Mouse (Mus musculus) kidney, postnatal 0 days (tissue): ENCODE measurements around the gene Ampd3. TPM values are rescaled to one million over a fixed set of nuclear protein-coding genes. Genes with fewer than 3 reads are reported as not detected.

Experiments
- ATAC-seq: fragments of 200-750 bp; cut with Nextera tagmentation; replicated peaks from 2 replicates; pipeline ENCODE4 v1.8.0; 2017; ENCODE audit warnings: low read depth, moderate number of reproducible peaks, moderate TSS enrichment, moderate library complexity; ENCODE audit not compliant: low FRiP score
- DNase-seq: peaks from one replicate; pipeline ENCODE4 v3.0.0-alpha.2; 2016; ENCODE audit warnings: low spot score
- H3K27ac ChIP-seq: fragments of 300-500 bp; sonication (generic); 2 replicates; pipeline ENCODE4 v1.5.1; 2014; ENCODE audit warnings: mild to moderate bottlenecking
- H3K27me3 ChIP-seq: fragments of 300-500 bp; sonication (generic); 2 replicates; pipeline ENCODE4 v1.6.1; 2014; ENCODE audit warnings: low read length, mixed read lengths; ENCODE audit not compliant: insufficient read depth
- H3K36me3 ChIP-seq: fragments of 300-500 bp; sonication (generic); 2 replicates; pipeline ENCODE4 v1.6.1; 2014; ENCODE audit warnings: low read length, mixed read lengths; ENCODE audit not compliant: insufficient read depth
- H3K4me1 ChIP-seq: fragments of 300-500 bp; sonication (generic); replicated peaks from 2 replicates; pipeline ENCODE4 v1.6.1; 2014; ENCODE audit warnings: antibody characterized with exemption, low read length, mixed read lengths; ENCODE audit not compliant: insufficient read depth
- H3K4me2 ChIP-seq: fragments of 300-500 bp; sonication (generic); 2 replicates; pipeline ENCODE4 v1.6.1; 2014; ENCODE audit warnings: mild to moderate bottlenecking, low read length, moderate library complexity, mixed read lengths
- H3K4me3 ChIP-seq: fragments of 300-500 bp; sonication (generic); replicated peaks from 2 replicates; pipeline ENCODE4 v1.5.1; 2014; ENCODE audit warnings: low read depth, low read length
- H3K9ac ChIP-seq: fragments of 300-500 bp; sonication (generic); 2 replicates; pipeline ENCODE4 v1.6.1; 2014; ENCODE audit warnings: low read depth, low read length
- H3K9me3 ChIP-seq: fragments of 300-500 bp; sonication (generic); replicated peaks from 2 replicates; pipeline ENCODE4 v1.6.1; 2016; ENCODE audit warnings: low read length, inconsistent platforms, mixed read lengths
- CTCF ChIP-seq: IDR thresholded peaks from 2 replicates; pipeline ENCODE4 v1.5.1; 2016; ENCODE audit warnings: antibody characterized with exemption, low read depth, mild to moderate bottlenecking, moderate library complexity
- whole genome bisulfite sequencing: fragments of 180-500 bp; shearing (Covaris S2); extraction: QIAGEN DNeasy Blood & Tissue Kit; methylation state at CpG from one replicate; pipeline ENCODE4 v1.1.7; 2014; 5-methylcytosine and 5-hydroxymethylcytosine counted together
- polyA plus RNA-seq: library from polyadenylated mRNA; unstranded; fragments of >200 nt; fragmentation: Nextera tagmentation; extraction: Ambion mirVana; gene quantifications from 2 replicates; pipeline ENCODE4 v1.2.1, GENCODE M21; 2015

The Ampd3 gene
- polyA plus RNA-seq, 1 experiment from 2014 or later, result 12.7 TPM

DNA sequence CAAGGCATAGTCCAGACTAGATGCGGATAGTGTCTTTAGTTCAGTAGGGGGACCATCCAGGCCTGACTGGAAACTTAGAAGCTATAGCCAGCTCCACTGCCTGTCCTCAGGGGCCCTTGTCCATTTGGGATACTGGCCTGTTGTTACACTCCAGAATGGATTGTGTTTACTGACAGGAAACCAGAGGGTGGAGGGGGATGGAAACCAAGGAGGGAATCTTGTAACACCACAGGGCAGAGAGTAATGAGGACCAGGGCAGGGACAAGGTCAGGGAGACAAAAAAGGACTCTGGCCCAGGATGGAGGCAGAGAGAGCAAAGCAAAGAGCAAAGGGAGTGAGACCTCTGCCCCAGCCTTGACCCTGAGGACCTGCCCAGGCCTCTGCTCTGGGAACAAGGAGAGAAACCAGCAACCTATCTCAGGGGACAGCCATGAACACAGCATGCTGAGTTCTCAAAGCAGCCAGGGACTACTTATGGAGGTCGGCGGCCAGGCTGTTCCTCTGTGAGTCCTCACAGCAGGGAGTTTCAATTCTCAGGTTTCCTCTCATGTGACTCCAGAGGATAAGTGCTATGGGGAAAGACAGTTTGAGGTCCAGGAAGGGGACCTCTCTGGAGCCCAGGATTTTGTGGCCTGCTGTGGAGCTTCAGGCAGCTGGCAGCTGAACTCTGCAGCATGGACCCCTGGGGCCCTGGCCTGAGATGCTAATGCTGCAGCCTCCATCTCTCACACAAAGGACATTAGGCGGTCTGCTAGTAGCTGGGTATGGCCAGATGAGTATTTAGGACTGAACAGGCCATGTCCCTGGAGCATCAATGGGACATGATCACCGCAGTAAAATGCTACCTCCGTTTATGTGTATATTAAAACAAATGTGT lies 36.7 kb upstream of the Ampd3 start:
- H3K4me3 ChIP-seq, result no peak overlapping the region
- TF ChIP-seq CTCF, result no peak
- no peak overlapping the region for H3K4me2 ChIP-seq
- no peaks in the 10 kb centered on the region for H3K4me1 ChIP-seq
- DNase-seq, result peak; percentile 47
- ATAC-seq, result no peak
- H3K9ac ChIP-seq, result no peak overlapping the region
- H3K9me3 ChIP-seq, result no peaks in the 10 kb centered on the region
- no peaks in the 10 kb centered on the region for H3K27me3 ChIP-seq
- no peaks in the 10 kb centered on the region for H3K36me3 ChIP-seq
- WGBS, result 62% methylated on average over 6 of the region's 6 CpGs
- H3K27ac ChIP-seq, result 0 out of 2 replicates have a peak overlapping the region, but pooled peaks have one; percentile 26

- 82% methylated on average over 12 of the region's 12 CpGs for WGBS
- TF ChIP-seq CTCF, result no peak
- ATAC-seq, result no peak
These were observed 35.9 kb upstream of the Ampd3 start for GRCm38 (mm10) chr7:110732001-110732632.

DNA sequence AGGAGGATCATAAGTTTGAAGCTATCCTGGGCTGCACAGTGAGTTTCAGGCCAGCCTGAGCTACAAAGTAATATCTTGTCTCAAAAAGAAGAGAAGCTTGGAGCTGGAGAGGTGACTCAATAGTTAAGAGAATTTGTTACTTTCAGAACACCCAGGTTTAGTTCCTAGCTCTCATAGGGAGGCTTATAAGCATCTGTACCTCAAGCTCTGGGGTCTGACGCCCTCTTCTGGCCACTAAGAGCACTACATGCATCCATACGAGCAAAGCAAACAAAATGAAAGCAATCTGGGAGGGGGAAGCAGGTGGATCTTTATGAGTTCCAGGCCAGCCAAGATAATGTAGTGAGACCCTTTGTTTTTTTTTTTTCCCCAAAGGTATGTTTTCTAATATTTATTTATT lies 31.1 kb upstream of the Ampd3 start:
- peaks cover 6% of the 10 kb centered on the region for H3K4me1 ChIP-seq
- no peaks in the 10 kb centered on the region for H3K27me3 ChIP-seq
- WGBS, result 57% methylated on average over 2 of the region's 2 CpGs
- H3K9ac ChIP-seq, result no peak overlapping the region
- no peaks in the 10 kb centered on the region for H3K9me3 ChIP-seq
- TF ChIP-seq CTCF, result peak; percentile 35; the same call in 1 of the 2 replicates
- no peak overlapping the region for H3K4me3 ChIP-seq
- H3K4me2 ChIP-seq, result no peak overlapping the region
- DNase-seq (no peak), ATAC-seq (no peak)
- H3K36me3 ChIP-seq, result no peaks in the 10 kb centered on the region
- H3K27ac ChIP-seq, result no peak overlapping the region

More at GRCm38 (mm10) chr7:110732001-110732632, 35.9 kb upstream of the Ampd3 start:
- Histone ChIP-seq H3K36me3 (no peaks in the 10 kb centered on the region), H3K27ac (no peak overlapping the region), H3K4me1 (no peaks in the 10 kb centered on the region), H3K9ac (no peak overlapping the region), H3K4me2 (no peak overlapping the region), H3K9me3 (no peaks in the 10 kb centered on the region), H3K27me3 (no peaks in the 10 kb centered on the region), H3K4me3 (no peak overlapping the region)
- DNase-seq, result no peak

DNA sequence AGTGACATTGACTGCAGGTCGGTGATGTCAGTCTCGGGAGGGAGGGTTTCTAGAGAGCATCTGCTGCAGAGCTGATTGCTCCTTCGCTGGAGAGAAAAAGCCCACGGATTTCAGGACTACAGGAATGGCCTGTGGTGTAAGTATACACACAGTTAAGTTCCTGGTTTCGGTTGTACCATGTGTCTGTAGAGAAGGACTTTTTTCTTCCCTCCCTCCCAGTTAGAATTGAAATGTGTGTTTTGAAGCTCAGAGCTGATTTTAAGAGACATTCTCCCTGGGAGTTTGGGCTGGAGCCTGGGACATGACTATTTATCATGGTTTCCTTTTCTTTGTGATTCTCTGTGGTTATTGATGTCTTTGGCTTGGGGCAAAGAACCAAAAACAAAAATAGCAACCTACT lies 28.2 kb upstream of the Ampd3 start:
- peak; percentile 43 for DNase-seq
- H3K27me3 ChIP-seq, result no peaks in the 10 kb centered on the region
- no peak overlapping the region for H3K4me3 ChIP-seq
- TF ChIP-seq CTCF, result no peak
- H3K9ac ChIP-seq, result no peak overlapping the region
- H3K9me3 ChIP-seq, result no peaks in the 10 kb centered on the region
- 41% methylated on average over 5 of the region's 5 CpGs for WGBS
- H3K4me1 ChIP-seq, result peaks cover 6% of the 10 kb centered on the region
- H3K27ac ChIP-seq, result peak overlapping the region; percentile 42; the same call in 1 of the 2 replicates
- no peak overlapping the region for H3K4me2 ChIP-seq
- H3K36me3 ChIP-seq, result no peaks in the 10 kb centered on the region
- no peak for ATAC-seq

GRCm38 (mm10) chr7:110740188-110740587 lies 27.8 kb upstream of the Ampd3 start:
- no peaks in the 10 kb centered on the region for H3K27me3 ChIP-seq
- 60% methylated on average over 2 of the region's 2 CpGs for WGBS
- ATAC-seq (no peak), DNase-seq (no peak)
- no peaks in the 10 kb centered on the region for H3K9me3 ChIP-seq
- 0 out of 2 replicates have a peak overlapping the region, but pooled peaks have one; percentile 23 for H3K9ac ChIP-seq
- no peak overlapping the region for H3K4me2 ChIP-seq
- peak overlapping the region; percentile 42; the same call in 1 of the 2 replicates for H3K27ac ChIP-seq
- H3K4me3 ChIP-seq, result no peak overlapping the region
- H3K36me3 ChIP-seq, result no peaks in the 10 kb centered on the region
- peaks cover 6% of the 10 kb centered on the region for H3K4me1 ChIP-seq
- TF ChIP-seq CTCF, result no peak

DNA sequence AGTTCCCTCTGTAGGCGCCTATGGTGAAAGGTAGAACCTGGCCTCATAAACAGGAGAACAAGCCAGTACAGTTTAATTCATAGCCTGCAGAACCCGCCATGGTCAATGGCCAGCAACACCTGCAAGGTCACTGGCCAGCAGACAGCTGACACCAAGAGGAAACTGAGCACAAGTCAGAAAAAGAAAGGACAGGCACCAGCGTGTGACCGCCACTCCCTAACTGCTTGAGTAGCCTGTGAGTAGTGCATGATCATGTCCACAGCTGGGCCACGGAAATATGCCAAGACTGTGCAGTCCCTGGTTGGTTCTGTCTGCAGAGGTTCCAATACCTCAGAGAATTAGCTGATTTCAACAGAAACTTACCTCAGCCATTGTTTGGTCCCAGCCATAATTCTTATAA lies 26.0 kb upstream of the Ampd3 start:
- no peaks in the 10 kb centered on the region for H3K9me3 ChIP-seq
- peak; percentile 50 for DNase-seq
- H3K4me3 ChIP-seq, result no peak overlapping the region
- ATAC-seq, result peak; percentile 25; the same call in 1 of the 2 replicates
- no peak overlapping the region for H3K27ac ChIP-seq
- H3K27me3 ChIP-seq, result no peaks in the 10 kb centered on the region
- H3K9ac ChIP-seq, result no peak overlapping the region
- peaks cover 6% of the 10 kb centered on the region for H3K4me1 ChIP-seq
- no peak overlapping the region for H3K4me2 ChIP-seq
- no peak for TF ChIP-seq CTCF
- WGBS, result 36% methylated on average over 5 of the region's 5 CpGs
- H3K36me3 ChIP-seq, result no peaks in the 10 kb centered on the region
